Mouse (Mus musculus): ENCODE results near the gene Cenpu. TPM values are rescaled to one million over a fixed set of nuclear protein-coding genes. Genes with fewer than 3 reads are reported as not detected.
"Not testable (repeated sequence)": the region's sequence is repeated elsewhere in the genome, so short reads cannot be mapped to it uniquely, and the experiment has no call there.

The Cenpu gene
- total RNA-seq, 2 experiments from 2014 or later = 2.7 to 3.6 TPM

- peak in 1 of 2 experiments; percentile 84 for DNase-seq (ENCODE audit: extremely low spot score in 1 of 2, low spot score in 2 of 2)
- intact Hi-C loops (cut with DNase I) = loop anchor here (2.0 kb wide), 2 partner anchors 236 to 304 kb away; no protein-coding TSS in a partner anchor
Observed at GRCm38 (mm10) chr8:46546431-46547176, 5.2 kb upstream of the Cenpu start.

DNA sequence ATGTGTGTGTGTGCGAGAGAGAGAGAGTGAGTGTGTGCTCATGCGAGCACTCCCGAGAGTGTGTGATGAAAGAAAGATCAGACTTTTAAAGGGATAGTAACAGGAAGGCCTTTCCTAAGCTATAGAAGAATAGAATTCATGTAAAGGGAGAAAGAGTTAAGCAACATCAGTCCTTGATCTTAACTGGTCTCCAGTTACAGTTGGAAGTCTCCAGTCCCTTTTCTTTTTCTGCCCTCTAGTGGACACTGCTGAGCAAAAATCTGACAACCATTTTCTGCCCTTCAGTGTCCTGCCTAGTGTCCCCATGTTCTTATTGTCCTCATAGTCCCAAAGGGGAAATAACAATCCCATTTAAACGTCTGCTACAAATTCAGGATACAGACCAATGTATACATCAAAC lies 4.6 kb upstream of the Cenpu start:
- intact Hi-C loops (cut with DNase I) = loop anchor here (2.0 kb wide), 2 partner anchors 236 to 304 kb away; no protein-coding TSS in a partner anchor
- no peak for DNase-seq (ENCODE audit: extremely low spot score in 1 of 2, low spot score in 2 of 2)

GRCm38 (mm10) chr8:46550058-46550457 lies 1.8 kb upstream of the Cenpu start:
- peak in 1 of 2 experiments; percentile 14 for DNase-seq (ENCODE audit: extremely low spot score in 1 of 2, low spot score in 2 of 2)
- intact Hi-C loops (cut with DNase I) = loop anchor here (10.0 kb wide), 1 partner anchor 825 kb away; no protein-coding TSS in a partner anchor

- DNase-seq (ENCODE audit: extremely low spot score in 1 of 2, low spot score in 2 of 2) = peak in 1 of 2 experiments; percentile 11
- intact Hi-C loops (cut with DNase I) = loop anchor here (10.0 kb wide), 1 partner anchor 824 kb away; no protein-coding TSS in a partner anchor
Observed at GRCm38 (mm10) chr8:46551029-46551428, 799 bp upstream of the Cenpu start.

DNA sequence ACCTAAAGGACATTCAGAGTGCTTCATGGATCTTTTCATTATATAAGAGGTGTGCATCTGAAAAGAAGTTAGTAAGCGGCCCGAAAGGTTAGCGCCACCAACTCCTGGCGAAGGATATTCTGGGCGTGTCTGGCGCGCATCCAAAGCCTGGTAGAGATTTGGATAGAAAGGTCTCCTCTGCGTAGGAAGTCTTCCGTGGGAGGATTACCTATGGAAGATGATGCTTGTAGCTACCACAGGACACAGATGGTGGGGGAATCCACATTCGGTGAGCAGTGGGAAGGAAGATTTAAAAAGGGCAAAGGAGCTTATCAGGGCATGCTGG lies 575 bp downstream of the Cenpu start:
- intact Hi-C loops (cut with DNase I) = loop anchor here (10.0 kb wide), 1 partner anchor 822 kb away; no protein-coding TSS in a partner anchor
- DNase-seq (ENCODE audit: extremely low spot score in 1 of 2, low spot score in 2 of 2) = peak in 1 of 2 experiments; percentile 53

DNA sequence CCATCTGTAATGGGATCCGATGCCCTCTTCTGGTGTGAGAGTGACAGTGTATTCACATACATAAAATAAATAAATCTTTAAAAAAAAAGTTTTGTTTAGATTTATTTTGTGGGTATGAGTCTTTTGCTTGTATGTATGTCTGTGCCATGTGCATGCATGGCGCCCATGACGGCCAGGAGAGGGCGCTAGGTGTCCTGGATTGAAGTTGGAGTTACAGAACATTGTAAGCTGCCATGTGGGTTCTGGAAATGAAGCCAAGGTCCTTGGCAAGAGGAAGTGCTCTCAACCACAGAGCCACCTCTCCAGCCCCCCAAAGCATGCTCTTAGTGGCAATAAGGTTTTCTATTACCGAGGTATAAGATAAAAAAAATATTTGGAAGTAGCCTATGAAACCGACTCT lies 7.6 kb downstream of the Cenpu start:
- intact Hi-C loops (cut with DNase I) = loop anchor here (10.0 kb wide), 1 partner anchor 815 kb away; no protein-coding TSS in a partner anchor

DNA sequence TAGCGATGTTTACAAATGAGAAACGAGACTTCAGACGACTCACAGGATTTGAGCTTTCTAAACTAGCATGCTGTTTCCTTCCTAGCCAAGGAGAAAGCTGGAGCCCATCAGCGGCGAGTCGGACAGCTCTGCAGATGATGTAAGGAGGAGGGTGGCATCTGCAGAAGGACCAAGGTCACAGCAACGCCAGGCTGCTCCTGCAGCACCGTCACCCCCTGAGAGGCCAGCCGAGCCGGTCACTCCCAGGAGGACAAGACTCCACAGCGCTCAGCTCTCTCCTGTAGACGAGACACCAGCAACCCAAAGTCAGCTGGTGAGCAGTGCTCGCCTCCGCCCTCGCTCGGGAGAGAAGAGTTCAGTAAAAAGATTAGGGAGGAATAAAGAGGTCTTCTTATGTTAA lies 10.5 kb downstream of the Cenpu start:
- peak in 1 of 2 experiments; percentile 13 for DNase-seq (ENCODE audit: extremely low spot score in 1 of 2, low spot score in 2 of 2)
- intact Hi-C loops (cut with DNase I) = no loop called here

More for the DNA sequence above, 7.6 kb downstream of the Cenpu start:
- peak in 1 of 2 experiments; percentile 58 for DNase-seq (ENCODE audit: extremely low spot score in 1 of 2, low spot score in 2 of 2)

GRCm38 (mm10) chr8:46566914-46567529 lies 15.2 kb downstream of the Cenpu start:
- intact Hi-C loops (cut with DNase I) = no loop called here
- peak; percentile 61 to 70 for DNase-seq (ENCODE audit: extremely low spot score in 1 of 2, low spot score in 2 of 2)

GRCm38 (mm10) chr8:46567946-46568345 lies 16.1 kb downstream of the Cenpu start:
- no peak for DNase-seq (ENCODE audit: extremely low spot score in 1 of 2, low spot score in 2 of 2)
- intact Hi-C loops (cut with DNase I) = no loop called here

DNA sequence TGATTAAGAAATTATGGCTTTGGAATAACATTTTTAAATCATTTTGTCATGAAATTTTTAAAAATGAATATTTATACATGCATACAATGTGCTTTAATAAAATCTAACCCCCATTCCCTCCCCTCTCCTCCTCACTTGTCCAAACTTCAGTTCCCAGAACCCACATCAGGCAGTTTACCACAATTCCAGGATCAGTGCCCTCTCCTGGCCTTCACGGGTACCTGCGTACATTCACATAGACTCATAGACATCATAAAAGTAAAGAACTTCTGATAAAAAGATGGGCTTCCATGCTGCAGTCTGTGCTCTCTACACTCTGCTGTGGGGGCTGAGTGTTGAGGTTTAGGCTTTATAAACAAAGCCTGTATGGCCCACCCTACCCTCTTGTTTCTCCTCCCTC lies 17.1 kb downstream of the Cenpu start:
- DNase-seq (ENCODE audit: extremely low spot score in 1 of 2, low spot score in 2 of 2) = no peak
- intact Hi-C loops (cut with DNase I) = no loop called here

- intact Hi-C loops (cut with DNase I) = no loop called here
- no peak for DNase-seq (ENCODE audit: extremely low spot score in 1 of 2, low spot score in 2 of 2)
Observed at GRCm38 (mm10) chr8:46569659-46570441, 18.0 kb downstream of the Cenpu start.

- intact Hi-C loops (cut with DNase I) = no loop called here
Observed at GRCm38 (mm10) chr8:46570673-46571072, 18.8 kb downstream of the Cenpu start.

DNA sequence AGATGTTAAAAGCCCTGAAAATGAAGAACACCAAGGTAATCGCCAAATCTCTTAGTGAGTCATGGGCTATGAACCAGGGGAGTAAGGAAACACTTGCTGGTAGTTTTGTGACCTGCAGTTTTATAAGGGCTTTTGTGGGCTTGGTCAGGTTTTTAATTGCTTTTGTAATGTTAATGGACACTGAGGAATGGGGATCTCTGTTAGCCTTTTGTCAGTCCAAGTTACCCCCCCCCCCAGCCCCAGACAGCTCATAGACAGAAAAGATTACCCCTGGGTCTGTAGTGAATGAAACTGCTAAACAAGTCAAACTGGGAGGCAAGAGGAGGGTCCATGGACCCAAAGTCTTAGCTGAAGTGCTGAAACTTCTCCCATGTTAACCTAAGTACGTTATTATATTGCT lies 21.6 kb downstream of the Cenpu start:
- intact Hi-C loops (cut with DNase I) = no loop called here
- DNase-seq (ENCODE audit: extremely low spot score in 1 of 2, low spot score in 2 of 2) = no peak

More at GRCm38 (mm10) chr8:46570673-46571072, 18.8 kb downstream of the Cenpu start:
- no peak for DNase-seq (ENCODE audit: extremely low spot score in 1 of 2, low spot score in 2 of 2)

DNA sequence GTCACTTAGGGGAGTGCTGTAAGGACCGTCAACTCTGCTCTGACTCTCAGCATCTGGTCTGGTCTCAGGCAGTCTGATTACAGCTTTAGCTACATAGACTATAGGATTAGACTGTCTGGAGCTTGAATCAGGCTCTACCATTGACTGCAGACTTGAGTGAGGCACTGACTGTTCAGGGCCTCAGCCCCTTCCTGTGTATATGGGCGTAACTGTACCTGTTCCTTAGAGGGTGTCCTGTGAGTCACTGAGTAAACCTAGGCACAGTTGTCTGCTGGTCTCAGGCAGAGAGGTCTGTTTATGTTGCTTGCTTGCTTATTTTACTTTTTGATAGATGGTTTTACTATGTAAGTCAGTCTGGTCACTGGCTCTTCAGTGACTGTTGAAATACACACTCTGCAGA lies 22.1 kb downstream of the Cenpu start:
- intact Hi-C loops (cut with DNase I) = no loop called here
- no peak for DNase-seq (ENCODE audit: extremely low spot score in 1 of 2, low spot score in 2 of 2)

- intact Hi-C loops (cut with DNase I) = no loop called here
- DNase-seq (ENCODE audit: extremely low spot score in 1 of 2, low spot score in 2 of 2) = no peak
Observed at GRCm38 (mm10) chr8:46578794-46579193, 27.0 kb downstream of the Cenpu start.

DNA sequence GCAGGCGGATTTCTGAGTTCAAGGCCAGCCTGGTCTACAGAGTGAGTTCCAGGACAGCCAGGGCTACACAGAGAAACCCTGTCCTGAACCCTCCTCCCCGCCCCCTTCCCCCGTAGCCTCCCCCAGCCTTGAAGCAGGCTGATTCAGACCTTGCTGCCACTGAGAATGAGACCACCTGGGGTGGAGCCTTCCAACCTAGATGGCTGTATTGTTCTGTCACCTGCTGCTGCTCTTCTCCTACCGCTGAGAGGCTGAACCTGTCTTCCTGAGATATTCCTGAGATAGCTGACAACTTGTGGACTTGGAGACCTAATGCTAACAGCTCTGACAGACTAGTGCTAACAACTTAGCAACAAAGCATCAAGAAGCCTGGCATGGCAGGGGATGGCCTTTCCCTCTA lies 32.5 kb downstream of the Cenpu start:
- intact Hi-C loops (cut with DNase I); DNase-seq (ENCODE audit: extremely low spot score in 1 of 2, low spot score in 2 of 2): not testable (repeated sequence)

DNA sequence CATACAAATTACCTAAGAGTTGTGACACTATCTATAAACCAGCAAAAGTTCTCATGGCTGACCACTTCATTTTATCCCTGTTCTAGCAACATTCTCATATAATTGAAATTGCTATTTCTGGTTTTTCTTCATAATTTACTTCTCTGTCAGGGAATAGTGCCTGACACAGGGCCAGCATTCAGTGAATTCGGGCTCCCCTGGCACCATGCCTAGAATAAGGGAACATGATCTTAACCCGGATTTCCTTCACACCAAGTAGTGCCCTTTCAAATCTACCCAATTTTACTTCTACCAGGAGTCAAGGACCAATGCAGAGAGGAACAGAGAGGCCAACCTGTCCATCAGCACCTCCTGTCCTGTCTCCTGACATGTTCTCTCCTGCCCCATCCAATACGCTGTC lies 33.7 kb downstream of the Cenpu start:
- no peak for DNase-seq (ENCODE audit: extremely low spot score in 1 of 2, low spot score in 2 of 2)
- intact Hi-C loops (cut with DNase I) = no loop called here

DNA sequence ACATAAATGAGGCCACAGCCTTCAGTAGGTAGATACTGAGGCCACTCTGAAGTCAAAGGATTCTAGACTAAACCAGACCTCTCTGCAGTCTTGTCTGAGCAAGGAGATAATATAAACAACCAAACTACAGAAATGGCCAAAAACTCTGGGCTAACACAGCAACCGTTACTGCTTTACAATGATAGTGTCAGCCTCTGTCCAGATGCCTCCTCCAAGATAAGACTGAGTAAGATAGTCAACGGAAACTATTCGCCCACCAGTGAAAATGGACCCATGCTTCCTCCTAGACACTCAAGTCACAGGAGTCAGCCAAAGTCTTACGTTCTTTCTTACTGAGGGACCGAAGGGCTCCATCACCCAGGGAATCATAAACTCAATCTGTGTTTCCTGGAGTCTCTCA lies 36.1 kb downstream of the Cenpu start:
- DNase-seq (ENCODE audit: extremely low spot score in 1 of 2, low spot score in 2 of 2) = no peak
- intact Hi-C loops (cut with DNase I) = no loop called here

- no peak for DNase-seq (ENCODE audit: extremely low spot score in 1 of 2, low spot score in 2 of 2)
- intact Hi-C loops (cut with DNase I) = no loop called here
Observed at GRCm38 (mm10) chr8:46588663-46589062, 36.8 kb downstream of the Cenpu start.
